Mouse (Mus musculus): ENCODE data around the gene Zswim7.

GRCm38 (mm10) chr11:62223416-62223815 lies 57.8 kb downstream of the Zswim7 start:
- TF ChIP-seq CTCF (conservative IDR thresholded peaks at IDR 0.05; ENCODE audit: low read length): no peak
- no peak for TF ChIP-seq NANOG (IDR thresholded peaks at IDR 0.05; ENCODE audit: borderline replicate concordance, low read length)
- TF ChIP-seq POU5F1 (IDR thresholded peaks at IDR 0.05; ENCODE audit: borderline replicate concordance, low read length): no peak
